Mouse (Mus musculus): ENCODE data around the gene Gm19410.

The Gm19410 gene
- long read RNA-seq, experiment 1, result 0 reads
- long read RNA-seq, experiment 2, result 0 reads

DNA sequence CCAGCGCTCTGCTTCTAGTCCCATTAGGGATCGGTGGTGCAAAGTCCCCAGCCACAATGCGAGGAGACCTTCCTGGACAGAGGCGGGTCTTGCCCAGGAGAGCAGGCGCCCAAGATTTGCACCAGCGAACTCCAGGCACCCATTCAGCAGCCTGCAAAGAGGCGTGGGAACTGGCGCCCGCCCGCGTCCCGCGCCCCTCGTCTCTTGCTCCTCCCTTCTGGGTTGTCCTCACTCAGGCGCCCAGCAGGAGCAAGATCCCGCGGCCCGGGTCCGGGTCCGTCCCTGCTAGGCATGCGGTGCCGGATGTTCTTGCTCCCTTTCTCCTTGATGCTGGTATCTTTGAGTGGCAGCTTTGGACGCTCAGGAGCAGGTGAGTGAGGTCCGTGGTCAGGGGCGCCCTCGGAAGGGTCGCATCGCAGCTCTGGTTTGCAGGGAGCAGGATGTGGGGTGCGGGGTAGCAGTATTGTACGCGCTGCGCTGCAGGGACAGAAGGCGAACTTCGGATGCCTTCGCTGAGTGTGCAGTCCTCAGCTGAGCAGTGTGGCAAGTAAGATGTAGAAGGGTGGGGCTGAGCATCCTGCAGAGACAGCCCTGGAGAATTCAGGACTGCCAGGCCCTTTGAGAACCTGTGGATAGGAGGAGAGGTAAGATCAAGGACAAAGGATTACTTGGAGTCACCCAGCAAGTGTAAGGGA is at the start of gene Gm19410:
TSS of gene Gm19410 (plus strand) at position 292 of the 695 bp plus-strand sequence.
- intact Hi-C loops (cut with DNase I), result no loop called here

DNA sequence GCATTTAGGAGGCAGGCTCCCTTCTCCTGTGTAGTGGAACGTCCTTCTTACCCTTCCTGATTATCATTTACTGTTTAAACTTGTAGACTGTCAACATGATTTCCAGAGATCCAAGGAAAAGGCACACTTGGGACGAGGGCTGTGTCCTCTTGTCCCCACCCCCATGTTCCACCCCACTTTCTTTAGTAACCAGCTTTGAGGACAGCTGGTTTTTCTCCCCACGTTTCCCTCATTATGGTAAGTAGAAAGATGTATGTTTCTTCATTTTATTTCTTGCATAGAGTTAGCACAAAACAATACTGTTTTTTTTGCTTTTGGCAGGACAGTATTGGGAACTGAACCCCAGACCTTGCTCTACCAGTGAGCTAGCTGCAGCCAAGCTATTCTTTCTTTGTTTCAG is 34.8 kb upstream of the Gm19410 start:
- intact Hi-C loops (cut with DNase I), result no loop called here

- intact Hi-C loops (cut with DNase I), result no loop called here
Measured at GRCm38 (mm10) chr8:35735438-35735837, 30.2 kb upstream of the Gm19410 start.

- intact Hi-C loops (cut with DNase I), result no loop called here
Measured at GRCm38 (mm10) chr8:35756202-35756601, 9.4 kb upstream of the Gm19410 start.

DNA sequence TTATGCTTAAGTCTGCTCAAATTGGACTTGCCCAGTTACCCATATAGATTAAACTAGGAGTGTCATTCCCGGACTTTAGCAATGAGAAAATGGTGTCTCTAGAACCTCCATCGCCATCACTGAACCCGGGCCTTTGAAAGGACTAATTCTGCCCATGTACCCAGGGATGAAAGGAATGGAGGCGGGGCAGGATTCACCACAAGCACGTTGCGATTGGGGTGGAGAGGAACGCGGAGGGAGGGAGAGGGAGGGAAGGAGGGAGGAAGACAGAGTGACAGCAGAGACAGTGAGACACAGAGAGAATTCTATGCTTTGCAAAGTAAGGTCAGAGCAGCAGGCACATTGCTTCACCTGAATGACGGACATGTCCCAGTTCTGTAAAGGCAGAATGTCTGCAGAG is 570 bp upstream of the Gm19410 start:
- intact Hi-C loops (cut with DNase I), result no loop called here

- intact Hi-C loops (cut with DNase I), result no loop called here
Measured at GRCm38 (mm10) chr8:35773508-35773907, 7.9 kb downstream of the Gm19410 start.

Small RNA genes within 50 kb of the gene (microRNA-seq; reads per million reads assigned to microRNA genes)
- 0 reads per million in 2 experiments for gene Gm44474
